Mouse (Mus musculus): ENCODE measurements around the gene Nxph4. TPM values are rescaled to one million over a fixed set of nuclear protein-coding genes. Genes with fewer than 3 reads are reported as not detected.

Nxph4 gene
- polyA plus RNA-seq, 1 experiment from 2014 or later, result 3.0 TPM

DNA sequence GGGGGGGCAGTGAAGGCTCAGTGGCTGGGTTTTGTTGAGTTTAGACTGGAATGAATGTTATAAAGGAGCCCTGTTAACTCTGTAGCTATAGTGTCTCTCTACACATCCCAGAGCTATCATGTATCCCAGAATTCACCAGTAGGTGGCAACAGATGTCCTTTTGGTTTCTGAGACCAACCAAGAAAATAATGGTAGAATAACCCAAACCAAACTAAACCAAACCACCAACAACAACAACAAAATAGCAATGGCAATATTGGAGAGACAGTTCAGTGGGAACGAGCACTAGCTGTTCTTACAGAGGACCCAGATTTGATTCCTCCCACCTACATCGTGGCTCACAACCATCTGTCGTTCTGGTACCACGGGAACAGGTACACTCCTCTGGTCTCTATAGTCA is 55.2 kb downstream of the Nxph4 start:
- Histone ChIP-seq H3K9me3 (no peaks in the 10 kb centered on the region), H3K27me3 (no peaks in the 10 kb centered on the region), H3K4me2 (no peak overlapping the region), H3K4me3 (no peak overlapping the region), H3K27ac (no peak overlapping the region), H3K36me3 (peaks cover 60% of the 10 kb centered on the region), H3K4me1 (no peaks in the 10 kb centered on the region), H3K9ac (no peak overlapping the region)
- no peak for ATAC-seq (ENCODE audit: insufficient number of reproducible peaks, insufficient read depth, low FRiP score, low TSS enrichment, low read depth)
- 93% methylated on average over 4 of the region's 4 CpGs for WGBS

DNA sequence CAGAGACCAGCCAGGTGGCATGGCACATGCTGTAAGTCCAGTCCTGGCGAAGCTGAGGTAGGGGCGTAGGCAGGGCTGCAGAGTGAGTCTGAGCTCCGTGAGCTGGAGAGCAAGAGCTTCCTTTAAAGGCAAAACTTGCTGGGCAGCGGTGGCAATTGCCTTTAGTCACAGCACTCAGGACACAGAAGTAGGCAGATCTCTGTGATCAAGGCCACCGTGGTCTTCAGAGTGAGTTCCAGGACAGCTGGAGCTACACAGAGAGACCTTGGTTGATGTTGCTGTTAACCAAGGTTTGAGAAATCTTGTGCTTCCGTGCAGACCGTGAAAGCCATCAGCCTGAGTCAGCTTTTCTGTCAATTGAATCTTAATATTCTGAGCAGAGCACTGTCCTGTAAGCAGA is 57.1 kb downstream of the Nxph4 start:
- no peak overlapping the region for H3K4me2 ChIP-seq
- ATAC-seq (ENCODE audit: insufficient number of reproducible peaks, insufficient read depth, low FRiP score, low TSS enrichment, low read depth), result no peak
- no peaks in the 10 kb centered on the region for H3K9me3 ChIP-seq
- no peaks in the 10 kb centered on the region for H3K4me1 ChIP-seq
- H3K27ac ChIP-seq, result no peak overlapping the region
- H3K9ac ChIP-seq, result no peak overlapping the region
- H3K4me3 ChIP-seq, result no peak overlapping the region
- peaks cover 58% of the 10 kb centered on the region for H3K36me3 ChIP-seq
- no peaks in the 10 kb centered on the region for H3K27me3 ChIP-seq
- WGBS, result 81% methylated on average over 7 of the region's 7 CpGs

DNA sequence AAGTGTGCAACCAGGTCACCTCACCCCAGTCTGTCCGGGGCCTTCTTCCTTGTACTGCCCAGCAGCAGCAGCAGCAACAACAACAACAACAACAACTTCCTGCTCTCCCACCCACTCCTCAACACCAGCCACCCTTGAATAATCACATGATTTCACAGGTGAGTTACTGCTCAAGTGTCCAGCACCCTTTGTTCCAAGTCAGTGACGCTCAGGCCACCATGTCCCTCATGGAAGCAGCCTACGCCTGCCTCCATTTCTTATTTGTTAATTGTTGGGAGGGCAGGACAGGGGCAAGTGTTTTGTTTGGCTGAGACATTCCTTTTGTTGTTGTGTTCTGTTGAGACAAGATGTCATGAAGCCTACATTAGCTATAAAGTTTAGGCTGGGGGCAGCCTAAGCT is 57.8 kb downstream of the Nxph4 start:
- H3K9ac ChIP-seq, result no peak overlapping the region
- H3K4me3 ChIP-seq, result no peak overlapping the region
- 83% methylated on average over 3 of the region's 3 CpGs for WGBS
- no peak overlapping the region for H3K27ac ChIP-seq
- no peaks in the 10 kb centered on the region for H3K9me3 ChIP-seq
- H3K27me3 ChIP-seq, result no peaks in the 10 kb centered on the region
- H3K36me3 ChIP-seq, result peaks cover 59% of the 10 kb centered on the region
- ATAC-seq (ENCODE audit: insufficient number of reproducible peaks, insufficient read depth, low FRiP score, low TSS enrichment, low read depth), result no peak
- no peak overlapping the region for H3K4me2 ChIP-seq
- H3K4me1 ChIP-seq, result peaks cover 4% of the 10 kb centered on the region; the same call in 1 of the 2 replicates

Other genes with a start within 250 kb of the Nxph4 start
- gene Mbd6, start 245.5 kb downstream of the Nxph4 start, polyA plus RNA-seq (2015; fragmentation: Nextera tagmentation; extraction: Ambion mirVana), result 14.9 and 19.2 TPM in 2 replicates
- 113 and 128 TPM in 2 replicates for gene Mars, start 222.8 kb downstream of the Nxph4 start, polyA plus RNA-seq (2015; fragmentation: Nextera tagmentation; extraction: Ambion mirVana)
- 3.1 and 3.4 TPM in 2 replicates for gene Arhgap9, start 212.6 kb downstream of the Nxph4 start, polyA plus RNA-seq (2015; fragmentation: Nextera tagmentation; extraction: Ambion mirVana)
- gene Gli1, start 192.6 kb downstream of the Nxph4 start, polyA plus RNA-seq (2015; fragmentation: Nextera tagmentation; extraction: Ambion mirVana), result 17.5 and 19.8 TPM in 2 replicates
- 0.07 TPM in 1 of 2 replicates, not detected in the other for gene Inhbe, start 180.1 kb downstream of the Nxph4 start, polyA plus RNA-seq (2015; fragmentation: Nextera tagmentation; extraction: Ambion mirVana)
- not detected in 2 replicates for gene Inhbc, start 164.1 kb downstream of the Nxph4 start, polyA plus RNA-seq (2015; fragmentation: Nextera tagmentation; extraction: Ambion mirVana)
- 57.7 and 58.8 TPM in 2 replicates for gene R3hdm2, start 154.2 kb downstream of the Nxph4 start, polyA plus RNA-seq (2015; fragmentation: Nextera tagmentation; extraction: Ambion mirVana)
- gene Stac3, start 32.9 kb downstream of the Nxph4 start, polyA plus RNA-seq (2015; fragmentation: Nextera tagmentation; extraction: Ambion mirVana), result 2.0 and 3.2 TPM in 2 replicates
- 20.0 and 32.7 TPM in 2 replicates for gene Ndufa4l2, start 19.6 kb downstream of the Nxph4 start, polyA plus RNA-seq (2015; fragmentation: Nextera tagmentation; extraction: Ambion mirVana)
- 81.7 and 92.3 TPM in 2 replicates for gene Shmt2, start 12.1 kb downstream of the Nxph4 start, polyA plus RNA-seq (2015; fragmentation: Nextera tagmentation; extraction: Ambion mirVana)
- 139 and 159 TPM in 2 replicates for gene Lrp1, start 86.6 kb upstream of the Nxph4 start, polyA plus RNA-seq (2015; fragmentation: Nextera tagmentation; extraction: Ambion mirVana)
- gene Stat6, start 108.4 kb upstream of the Nxph4 start, polyA plus RNA-seq (2015; fragmentation: Nextera tagmentation; extraction: Ambion mirVana), result 21.1 and 22.0 TPM in 2 replicates
- gene Nemp1, start 132.3 kb upstream of the Nxph4 start, polyA plus RNA-seq (2015; fragmentation: Nextera tagmentation; extraction: Ambion mirVana), result 9.1 and 10.6 TPM in 2 replicates
- gene Nab2, start 134.0 kb upstream of the Nxph4 start, polyA plus RNA-seq (2015; fragmentation: Nextera tagmentation; extraction: Ambion mirVana), result 19.5 and 20.3 TPM in 2 replicates
- gene Myo1a, start 170.6 kb upstream of the Nxph4 start, polyA plus RNA-seq (2015; fragmentation: Nextera tagmentation; extraction: Ambion mirVana), result 0.66 and 2.5 TPM in 2 replicates
- gene Tac2, start 189.9 kb upstream of the Nxph4 start, polyA plus RNA-seq (2015; fragmentation: Nextera tagmentation; extraction: Ambion mirVana), result 0.55 TPM in 1 of 2 replicates, not detected in the other
- gene Zbtb39, start 205.0 kb upstream of the Nxph4 start, polyA plus RNA-seq (2015; fragmentation: Nextera tagmentation; extraction: Ambion mirVana), result 3.7 TPM in 2 replicates
- 0.90 and 1.2 TPM in 2 replicates for gene Gpr182, start 217.2 kb upstream of the Nxph4 start, polyA plus RNA-seq (2015; fragmentation: Nextera tagmentation; extraction: Ambion mirVana)
- 0.06 TPM in 1 of 2 replicates, not detected in the other for gene Rdh1, start 225.2 kb upstream of the Nxph4 start, polyA plus RNA-seq (2015; fragmentation: Nextera tagmentation; extraction: Ambion mirVana)
- not detected in 2 replicates for gene Rdh16f1, start 225.2 kb upstream of the Nxph4 start, polyA plus RNA-seq (2015; fragmentation: Nextera tagmentation; extraction: Ambion mirVana)
- gene Rdh9, start 241.8 kb upstream of the Nxph4 start, polyA plus RNA-seq (2015; fragmentation: Nextera tagmentation; extraction: Ambion mirVana), result 0.34 and 0.37 TPM in 2 replicates